Mouse (Mus musculus) C2C12 (cell line): ENCODE measurements around the gene Glipr2. TPM values are rescaled to one million over a fixed set of nuclear protein-coding genes. Genes with fewer than 3 reads are reported as not detected.

ENCODE experiments used
- H3K27me3 ChIP-seq: one replicate; pipeline ENCODE4 v1.6.1; 2011; ENCODE audit not compliant: control insufficient read depth, insufficient read depth, insufficient read length
- H3K36me3 ChIP-seq: one replicate; pipeline ENCODE4 v1.6.1; 2011; ENCODE audit not compliant: control insufficient read depth, insufficient read depth
- H3K4me3 ChIP-seq: one replicate; pipeline ENCODE4 v1.5.1; 2011; ENCODE audit warnings: mild to moderate bottlenecking, control low read depth; ENCODE audit not compliant: poor library complexity, insufficient read depth, severe bottlenecking
- H3K79me2 ChIP-seq: one replicate; pipeline ENCODE4 v1.6.1; 2011; ENCODE audit not compliant: control insufficient read depth, insufficient read depth
- H3K79me3 ChIP-seq: one replicate; pipeline ENCODE4 v1.6.1; 2011; ENCODE audit warnings: low read depth, control low read depth
- H3ac ChIP-seq: one replicate; pipeline ENCODE3; 2011; ENCODE audit warnings: low read depth; ENCODE audit not compliant: control insufficient read depth, insufficient read length
- CEBPB ChIP-seq: IDR thresholded peaks from one replicate; pipeline ENCODE4 v1.6.1; 2011; ENCODE audit warnings: low read depth, mild to moderate bottlenecking, control low read depth, moderate library complexity
- CTCF ChIP-seq: IDR thresholded peaks from one replicate; pipeline ENCODE4 v1.5.1; 2011; ENCODE audit not compliant: control insufficient read depth, insufficient read depth, insufficient read length
- FOSL1 ChIP-seq: IDR thresholded peaks from one replicate; pipeline ENCODE4 v1.8.0; 2011; ENCODE audit warnings: mild to moderate bottlenecking, low read length; ENCODE audit not compliant: poor library complexity, insufficient read depth, severe bottlenecking
- MAX ChIP-seq: IDR thresholded peaks from one replicate; pipeline ENCODE4 v1.6.1; 2011; ENCODE audit warnings: mild to moderate bottlenecking, control low read depth
- MYOD1 ChIP-seq: IDR thresholded peaks from one replicate; pipeline ENCODE4 v1.6.1; 2011; ENCODE audit warnings: low read depth; ENCODE audit not compliant: control insufficient read depth, insufficient read length
- MYOG ChIP-seq: IDR thresholded peaks from one replicate; pipeline ENCODE4 v1.6.1; 2011; ENCODE audit not compliant: control insufficient read depth, insufficient read length; ENCODE audit errors: extremely low read depth
- USF1 ChIP-seq: IDR thresholded peaks from one replicate; pipeline ENCODE4 v1.6.1; 2011; ENCODE audit warnings: low read depth, mild to moderate bottlenecking, control low read depth, moderate library complexity
- polyA plus RNA-seq: library from polyadenylated mRNA; unstranded; fragments of >200 nt; fragmentation: generic; extraction: Trizol; gene quantifications from one replicate; pipeline ENCODE4 v1.2.1, GENCODE M21; 2012; ENCODE audit warnings: missing spikeins

Gene Glipr2
- polyA plus RNA-seq, 1 experiment, result 101 TPM

DNA sequence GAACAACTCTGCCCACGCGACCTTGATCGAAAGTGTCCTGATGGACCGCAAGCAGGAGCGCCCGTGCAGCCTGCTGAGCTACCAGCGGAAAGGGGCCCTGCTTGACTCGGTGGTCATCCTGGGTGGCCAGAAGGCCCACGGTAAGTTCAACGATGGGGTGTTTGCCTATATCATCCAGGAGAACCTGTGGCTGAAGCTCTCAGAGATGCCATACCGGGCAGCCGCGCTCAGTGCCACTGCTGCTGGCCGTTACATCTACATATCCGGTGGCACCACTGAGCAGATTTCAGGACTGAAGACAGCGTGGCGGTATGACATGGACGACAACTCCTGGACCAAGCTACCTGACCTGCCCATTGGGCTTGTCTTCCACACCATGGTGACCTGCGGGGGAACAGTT lies 27.1 kb downstream of the Glipr2 start:
- no peak overlapping the region for H3K4me3 ChIP-seq
- H3K79me2 ChIP-seq, result no peaks in the 10 kb centered on the region
- H3K79me3 ChIP-seq, result no peaks in the 10 kb centered on the region
- TF ChIP-seq USF1, result no peak
- no peak for TF ChIP-seq MAX
- TF ChIP-seq CEBPB, result no peak
- TF ChIP-seq MYOG, result no peak
- no peak for TF ChIP-seq MYOD1
- no peak for TF ChIP-seq CTCF
- TF ChIP-seq FOSL1, result no peak
- no peaks in the 10 kb centered on the region for H3K27me3 ChIP-seq
- no peak overlapping the region for H3ac ChIP-seq
- H3K36me3 ChIP-seq, result peaks cover 10% of the 10 kb centered on the region

DNA sequence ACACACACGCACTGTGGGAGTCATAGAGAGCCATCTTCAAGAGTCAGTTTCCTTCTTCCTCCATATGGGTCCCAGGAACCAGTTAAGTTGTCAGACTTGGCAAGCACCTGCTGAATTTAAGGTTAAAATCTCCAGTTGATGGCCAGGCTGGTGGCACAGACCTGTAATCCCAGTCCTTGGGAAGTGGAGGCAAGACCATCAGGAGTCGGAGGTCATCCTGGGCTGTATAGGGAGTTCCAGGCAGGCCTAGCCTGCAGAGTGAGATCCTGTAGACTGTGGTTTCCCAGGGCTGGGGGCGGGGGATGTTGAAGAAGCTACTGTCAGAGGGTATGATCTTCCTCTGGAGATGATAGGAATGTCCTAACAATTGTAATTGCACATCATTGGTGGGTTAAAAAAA lies 31.8 kb downstream of the Glipr2 start:
- Histone ChIP-seq H3K79me2 (no peaks in the 10 kb centered on the region), H3K27me3 (no peaks in the 10 kb centered on the region), H3K36me3 (no peaks in the 10 kb centered on the region), H3K79me3 (no peaks in the 10 kb centered on the region), H3ac (no peak overlapping the region), H3K4me3 (no peak overlapping the region)
- no peak for TF ChIP-seq CEBPB

GRCm38 (mm10) chr4:43993072-43993471 lies 35.9 kb downstream of the Glipr2 start:
- Histone ChIP-seq H3ac (no peak overlapping the region), H3K79me3 (no peaks in the 10 kb centered on the region), H3K4me3 (no peak overlapping the region), H3K36me3 (no peaks in the 10 kb centered on the region), H3K79me2 (no peaks in the 10 kb centered on the region), H3K27me3 (no peaks in the 10 kb centered on the region)
- TF ChIP-seq USF1 (no peak), FOSL1 (no peak), CTCF (no peak), MYOG (no peak), MYOD1 (no peak), MAX (no peak), CEBPB (no peak)

DNA sequence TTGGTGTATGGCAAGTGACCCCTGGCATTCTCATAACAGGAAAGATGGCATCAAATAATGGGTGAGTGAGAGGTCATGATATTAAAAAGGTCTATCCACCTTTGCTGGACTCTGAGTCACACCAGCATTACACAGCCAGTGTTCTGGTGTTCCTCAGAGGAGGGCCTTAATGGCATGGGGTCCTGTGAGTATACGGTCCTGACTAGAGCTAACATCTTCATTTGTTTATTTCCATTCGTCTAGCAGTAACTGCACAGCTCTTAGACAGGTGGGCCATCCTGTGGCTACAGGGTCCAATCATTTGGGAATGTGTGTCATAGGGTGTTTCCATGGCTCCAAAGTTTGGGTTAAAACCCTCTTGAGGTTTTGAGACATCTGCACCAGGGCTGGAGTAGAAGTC lies 37.1 kb downstream of the Glipr2 start:
- Histone ChIP-seq H3K79me3 (no peaks in the 10 kb centered on the region), H3K4me3 (no peak overlapping the region), H3K79me2 (no peaks in the 10 kb centered on the region), H3ac (no peak overlapping the region), H3K27me3 (no peaks in the 10 kb centered on the region), H3K36me3 (no peaks in the 10 kb centered on the region)
- TF ChIP-seq MYOG (no peak), FOSL1 (no peak), MAX (no peak), USF1 (no peak), CEBPB (no peak), MYOD1 (no peak), CTCF (no peak)

- no peak overlapping the region for H3K4me3 ChIP-seq
- no peaks in the 10 kb centered on the region for H3K79me3 ChIP-seq
These were observed 46.4 kb downstream of the Glipr2 start for GRCm38 (mm10) chr4:44003622-44004021.

GRCm38 (mm10) chr4:44004126-44004525 lies 46.9 kb downstream of the Glipr2 start, which contains the start of gene Clta:
Gene Clta, plus strand, starts transcription at chr4:44004452.
- H3ac ChIP-seq, result no peak within 1 kb of the TSS
- TF ChIP-seq CEBPB (no peak), FOSL1 (no peak), CTCF (no peak), MYOG (no peak), MAX (no peak), MYOD1 (no peak), USF1 (no peak)
- no peaks in the 10 kb centered on the region for H3K36me3 ChIP-seq
- H3K79me2 ChIP-seq, result no peaks in the 10 kb centered on the region
- no peak within 1 kb of the TSS for H3K4me3 ChIP-seq
- no peaks in the 10 kb centered on the region for H3K27me3 ChIP-seq
- no peaks in the 10 kb centered on the region for H3K79me3 ChIP-seq

More at GRCm38 (mm10) chr4:44003622-44004021, 46.4 kb downstream of the Glipr2 start:
- no peaks in the 10 kb centered on the region for H3K36me3 ChIP-seq
- H3K79me2 ChIP-seq, result no peaks in the 10 kb centered on the region
- no peak overlapping the region for H3ac ChIP-seq
- TF ChIP-seq MYOD1 (no peak), FOSL1 (no peak), CTCF (no peak), CEBPB (no peak), MYOG (no peak), USF1 (no peak), MAX (no peak)
- H3K27me3 ChIP-seq, result no peaks in the 10 kb centered on the region

DNA sequence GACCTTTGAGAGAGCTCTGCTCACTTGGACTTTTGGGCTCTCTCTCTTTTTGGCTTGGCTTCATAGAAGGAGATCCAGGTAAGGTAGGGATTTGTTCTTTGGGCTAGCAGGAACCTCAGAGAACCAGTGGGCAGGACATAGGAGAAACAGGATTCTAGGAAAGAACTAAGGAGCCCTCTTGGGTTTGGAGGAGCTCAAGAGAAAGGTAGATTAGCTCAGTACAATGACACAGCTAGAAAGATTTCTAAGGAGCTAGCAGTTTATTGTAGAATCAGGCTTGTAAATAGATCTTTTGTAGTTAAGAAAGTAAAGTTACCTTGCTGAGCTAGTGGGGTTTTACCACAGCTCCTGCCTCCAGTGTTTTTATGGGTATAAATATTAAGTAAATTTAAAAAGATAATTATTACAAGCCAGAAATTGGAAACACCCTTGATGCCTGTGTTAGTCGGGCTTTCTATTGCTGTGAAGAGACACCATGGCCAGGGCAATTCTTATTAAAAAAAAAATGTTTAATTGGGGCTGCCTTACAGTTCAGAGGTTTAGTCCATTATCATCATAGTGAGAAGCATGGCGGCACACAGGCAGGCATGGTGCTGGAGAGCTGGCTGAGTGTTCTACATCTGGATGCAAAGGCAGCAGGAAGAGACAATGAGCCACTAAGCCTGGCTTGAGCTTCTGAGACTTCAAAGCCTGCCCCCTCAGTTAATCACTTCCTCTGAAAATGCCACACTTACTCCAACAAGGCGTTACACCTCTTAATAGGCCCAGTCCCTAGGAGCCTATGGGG lies 47.6 kb downstream of the Glipr2 start:
- H3K36me3 ChIP-seq, result no peaks in the 10 kb centered on the region
- no peaks in the 10 kb centered on the region for H3K79me3 ChIP-seq
- TF ChIP-seq CEBPB (no peak), CTCF (no peak), MAX (no peak), MYOG (no peak), MYOD1 (no peak), USF1 (no peak), FOSL1 (no peak)
- H3K4me3 ChIP-seq, result no peak overlapping the region
- H3K79me2 ChIP-seq, result no peaks in the 10 kb centered on the region
- no peaks in the 10 kb centered on the region for H3K27me3 ChIP-seq
- no peak overlapping the region for H3ac ChIP-seq
